In genomic region chr11:88482236-88482635, GRCm38 (mm10) we compare ENCODE assay signal across 9 mouse cellular contexts.
DNase-seq lines count a peak whose midpoint lies in the region; ATAC-seq and TF ChIP-seq lines count a peak whose summit lies in the region.
"Had no signal": no experiment of that assay in that cellular context is flagged by ENCODE, and none has a peak within 500 bp of the region (broad histone marks: within the 10 kb centered on the region; RNA-seq: fewer than 3 reads in every experiment).

No protein-coding gene starts in this region.

- no peaks in the 10 kb centered on the region for H3K27me3 ChIP-seq in embryonic facial prominence, embryonic 15.5 days
- no peaks in the 10 kb centered on the region for H3K27me3 ChIP-seq in hindbrain, embryonic 13.5 days
- H3K27me3 ChIP-seq in neural tube, embryonic 14.5 days (ENCODE audit: control insufficient read depth, insufficient read depth, low read length), result no peaks in the 10 kb centered on the region

- peak in 1 of 2 experiments; percentile 17 for DNase-seq in layer of hippocampus, adult 2 months (ENCODE audit: low spot score in 2 of 2)
- DNase-seq in layer of hippocampus, adult 9-10 months (ENCODE audit: low spot score), result no peak
- no peak for DNase-seq in cerebellum, adult 9-10 months
- no peak for DNase-seq in B cell, adult 2 months
- DNase-seq: thymus, adult 18-20 months had no signal

- no peak overlapping the region for H3K9ac ChIP-seq in embryonic facial prominence, embryonic 15.5 days
- H3K9ac ChIP-seq in hindbrain, embryonic 13.5 days, result 0 out of 2 replicates have a peak overlapping the region, but pooled peaks have one; percentile 56
- H3K9ac ChIP-seq in neural tube, embryonic 14.5 days (replicated peaks; ENCODE audit: low read depth, low read length), result no peak overlapping the region
- H3K9ac ChIP-seq: liver, embryonic 14.5 days had no signal

- H3K36me3 ChIP-seq in embryonic facial prominence, embryonic 15.5 days, result no peaks in the 10 kb centered on the region
- no peaks in the 10 kb centered on the region for H3K36me3 ChIP-seq in hindbrain, embryonic 13.5 days
- H3K36me3 ChIP-seq in neural tube, embryonic 14.5 days (ENCODE audit: control insufficient read depth, insufficient read depth, low read length), result no peaks in the 10 kb centered on the region

- no peak overlapping the region for H3K4me3 ChIP-seq in layer of hippocampus, adult 2 months
- no peak overlapping the region for H3K4me3 ChIP-seq in embryonic facial prominence, embryonic 15.5 days (replicated peaks)
- no peak overlapping the region for H3K4me3 ChIP-seq in hindbrain, embryonic 13.5 days
- no peak overlapping the region for H3K4me3 ChIP-seq in neural tube, embryonic 14.5 days (ENCODE audit: low read depth, low read length)

- TF ChIP-seq CTCF in layer of hippocampus, adult 2 months (conservative IDR thresholded peaks at IDR 0.05), result no peak

- no peak overlapping the region for H3K4me2 ChIP-seq in embryonic facial prominence, embryonic 15.5 days (replicated peaks)
- no peak overlapping the region for H3K4me2 ChIP-seq in hindbrain, embryonic 13.5 days
- H3K4me2 ChIP-seq in neural tube, embryonic 14.5 days (ENCODE audit: low read depth, low read length), result no peak overlapping the region

- H3K4me1 ChIP-seq in embryonic facial prominence, embryonic 15.5 days, result peaks cover 52% of the 10 kb centered on the region
- H3K4me1 ChIP-seq in hindbrain, embryonic 13.5 days (replicated peaks), result peaks cover 86% of the 10 kb centered on the region
- H3K4me1 ChIP-seq in neural tube, embryonic 14.5 days (ENCODE audit: control insufficient read depth, insufficient read depth, low read length), result peaks cover 42% of the 10 kb centered on the region

- peak overlapping the region; percentile 76 for H3K27ac ChIP-seq in layer of hippocampus, adult 2 months
- H3K27ac ChIP-seq in embryonic facial prominence, embryonic 15.5 days (replicated peaks), result peak overlapping the region; percentile 41; the same call in 1 of the 2 replicates
- H3K27ac ChIP-seq in hindbrain, embryonic 13.5 days, result peak overlapping the region; percentile 91
- peak overlapping the region; percentile 71 for H3K27ac ChIP-seq in neural tube, embryonic 14.5 days (ENCODE audit: low read depth, low read length)
- H3K27ac ChIP-seq: liver, embryonic 14.5 days had no signal

- ATAC-seq in embryonic facial prominence, embryonic 15.5 days (ENCODE audit: insufficient number of reproducible peaks, low FRiP score, low TSS enrichment, low read depth), result no peak
- no peak for ATAC-seq in hindbrain, embryonic 13.5 days (ENCODE audit: low FRiP score)
- ATAC-seq in neural tube, embryonic 14.5 days (ENCODE audit: low read depth), result no peak

- no peaks in the 10 kb centered on the region for H3K9me3 ChIP-seq in embryonic facial prominence, embryonic 15.5 days (replicated peaks)
- H3K9me3 ChIP-seq in hindbrain, embryonic 13.5 days, result no peaks in the 10 kb centered on the region
- no peaks in the 10 kb centered on the region for H3K9me3 ChIP-seq in neural tube, embryonic 14.5 days (ENCODE audit: control insufficient read depth, low read length)

- WGBS in embryonic facial prominence, embryonic 15.5 days, result 51% methylated on average over 6 of the region's 6 CpGs
- WGBS in hindbrain, embryonic 13.5 days, result 6% methylated on average over 6 of the region's 6 CpGs
- WGBS in neural tube, embryonic 14.5 days, result 15% methylated on average over 6 of the region's 6 CpGs

Comparison
In these comparisons a context has a peak if more than half of its experiments do, and no peak if none do; other contexts are left out.
1. H3K27ac ChIP-seq: peak in every context shown above with its lines; median percentile 91 in hindbrain, embryonic 13.5 days; 76 in layer of hippocampus, adult 2 months; 71 in neural tube, embryonic 14.5 days; 41 in embryonic facial prominence, embryonic 15.5 days.